Mouse (Mus musculus) liver, embryonic 16.5 days (tissue): ENCODE measurements around the gene Atp5l. TPM values are rescaled to one million over a fixed set of nuclear protein-coding genes. Genes with fewer than 3 reads are reported as not detected.

Experiments
- polyA plus RNA-seq: library from polyadenylated mRNA; unstranded; fragments of >200 nt; fragmentation: Nextera tagmentation; extraction: Ambion mirVana; gene quantifications from 2 replicates; pipeline ENCODE4 v1.2.1, GENCODE M21; 2015

The Atp5l gene
- polyA plus RNA-seq, 1 experiment from 2014 or later = 467 TPM

Other genes with a start within 250 kb of the Atp5l start
- gene Treh, start 247.5 kb downstream of the Atp5l start, polyA plus RNA-seq = not detected in 2 replicates
- gene Phldb1, start 185.5 kb downstream of the Atp5l start, polyA plus RNA-seq = 2.2 and 2.3 TPM in 2 replicates
- 92.8 and 95.6 TPM in 2 replicates for gene Arcn1, start 152.9 kb downstream of the Atp5l start, polyA plus RNA-seq
- gene Ift46, start 152.8 kb downstream of the Atp5l start, polyA plus RNA-seq = 20.6 and 21.0 TPM in 2 replicates
- 3.9 and 6.1 TPM in 2 replicates for gene Tmem25, start 121.4 kb downstream of the Atp5l start, polyA plus RNA-seq
- gene Ttc36, start 117.7 kb downstream of the Atp5l start, polyA plus RNA-seq = 166 and 200 TPM in 2 replicates
- gene Kmt2a, start 39.4 kb downstream of the Atp5l start, polyA plus RNA-seq = 2.6 and 3.0 TPM in 2 replicates
- 10.0 and 11.5 TPM in 2 replicates for gene Ube4a, start 44.9 kb upstream of the Atp5l start, polyA plus RNA-seq
- gene Cd3g, start 59.7 kb upstream of the Atp5l start, polyA plus RNA-seq = 0.32 and 0.58 TPM in 2 replicates
- 0.13 and 0.52 TPM in 2 replicates for gene Cd3d, start 61.0 kb upstream of the Atp5l start, polyA plus RNA-seq
- gene Cd3e, start 88.9 kb upstream of the Atp5l start, polyA plus RNA-seq = not detected in 2 replicates
- 10.6 and 12.5 TPM in 2 replicates for gene Mpzl2, start 119.1 kb upstream of the Atp5l start, polyA plus RNA-seq
- gene Mpzl3, start 134.4 kb upstream of the Atp5l start, polyA plus RNA-seq = 0.90 and 1.1 TPM in 2 replicates
- gene Jaml, start 158.4 kb upstream of the Atp5l start, polyA plus RNA-seq = 0.47 and 1.2 TPM in 2 replicates
- gene Scn2b, start 197.0 kb upstream of the Atp5l start, polyA plus RNA-seq = 0.20 TPM in 2 replicates
- 0.15 and 0.37 TPM in 2 replicates for gene Scn4b, start 217.7 kb upstream of the Atp5l start, polyA plus RNA-seq